Mouse (Mus musculus) C2C12 (cell line): ENCODE data around the gene Cep68. TPM values are rescaled to one million over a fixed set of nuclear protein-coding genes. Genes with fewer than 3 reads are reported as not detected.

Experiments
- H3K27me3 ChIP-seq: one replicate; pipeline ENCODE4 v1.6.1; 2011; ENCODE audit not compliant: control insufficient read depth, insufficient read depth, insufficient read length
- H3K36me3 ChIP-seq: one replicate; pipeline ENCODE4 v1.6.1; 2011; ENCODE audit not compliant: control insufficient read depth, insufficient read depth
- H3K4me3 ChIP-seq: one replicate; pipeline ENCODE4 v1.5.1; 2011; ENCODE audit warnings: mild to moderate bottlenecking, control low read depth; ENCODE audit not compliant: poor library complexity, insufficient read depth, severe bottlenecking
- H3K79me2 ChIP-seq: one replicate; pipeline ENCODE4 v1.6.1; 2011; ENCODE audit not compliant: control insufficient read depth, insufficient read depth
- H3K79me3 ChIP-seq: one replicate; pipeline ENCODE4 v1.6.1; 2011; ENCODE audit warnings: low read depth, control low read depth
- H3ac ChIP-seq: one replicate; pipeline ENCODE3; 2011; ENCODE audit warnings: low read depth; ENCODE audit not compliant: control insufficient read depth, insufficient read length
- CEBPB ChIP-seq: IDR thresholded peaks from one replicate; pipeline ENCODE4 v1.6.1; 2011; ENCODE audit warnings: low read depth, mild to moderate bottlenecking, control low read depth, moderate library complexity
- CTCF ChIP-seq: IDR thresholded peaks from one replicate; pipeline ENCODE4 v1.5.1; 2011; ENCODE audit not compliant: control insufficient read depth, insufficient read depth, insufficient read length
- FOSL1 ChIP-seq: IDR thresholded peaks from one replicate; pipeline ENCODE4 v1.8.0; 2011; ENCODE audit warnings: mild to moderate bottlenecking, low read length; ENCODE audit not compliant: poor library complexity, insufficient read depth, severe bottlenecking
- MAX ChIP-seq: IDR thresholded peaks from one replicate; pipeline ENCODE4 v1.6.1; 2011; ENCODE audit warnings: mild to moderate bottlenecking, control low read depth
- MYOD1 ChIP-seq: IDR thresholded peaks from one replicate; pipeline ENCODE4 v1.6.1; 2011; ENCODE audit warnings: low read depth; ENCODE audit not compliant: control insufficient read depth, insufficient read length
- MYOG ChIP-seq: IDR thresholded peaks from one replicate; pipeline ENCODE4 v1.6.1; 2011; ENCODE audit not compliant: control insufficient read depth, insufficient read length; ENCODE audit errors: extremely low read depth
- USF1 ChIP-seq: IDR thresholded peaks from one replicate; pipeline ENCODE4 v1.6.1; 2011; ENCODE audit warnings: low read depth, mild to moderate bottlenecking, control low read depth, moderate library complexity
- polyA plus RNA-seq: library from polyadenylated mRNA; unstranded; fragments of >200 nt; fragmentation: generic; extraction: Trizol; gene quantifications from one replicate; pipeline ENCODE4 v1.2.1, GENCODE M21; 2012; ENCODE audit warnings: missing spikeins

Cep68 gene
- polyA plus RNA-seq, 1 experiment: 11.0 TPM

DNA sequence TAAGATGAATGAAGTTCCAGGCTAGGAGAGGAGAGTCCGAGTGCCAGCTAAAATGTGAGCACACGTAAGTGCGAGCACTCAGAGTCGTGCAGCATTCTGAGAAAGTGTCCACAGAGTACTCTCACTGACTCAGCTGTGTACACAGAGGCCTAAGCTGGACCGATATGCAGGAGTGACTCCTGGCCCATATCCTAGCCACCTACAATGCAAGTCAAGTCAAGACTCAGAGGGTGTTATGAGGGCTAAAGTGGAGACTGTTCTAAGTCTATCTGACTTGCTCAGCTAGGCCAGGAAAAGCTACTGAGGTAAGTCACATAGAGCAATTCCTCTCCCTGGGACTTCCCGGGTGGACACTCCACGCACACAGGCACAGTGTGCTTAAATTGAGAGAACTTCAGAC is 12.2 kb downstream of the Cep68 start:
- Histone ChIP-seq H3K79me3 (peaks cover 3% of the 10 kb centered on the region), H3ac (no peak overlapping the region), H3K36me3 (peaks cover 98% of the 10 kb centered on the region), H3K27me3 (no peaks in the 10 kb centered on the region), H3K4me3 (no peak overlapping the region), H3K79me2 (peaks cover 16% of the 10 kb centered on the region)
- no peak for TF ChIP-seq FOSL1
- TF ChIP-seq MYOD1: no peak
- TF ChIP-seq MYOG: no peak
- no peak for TF ChIP-seq MAX
- no peak for TF ChIP-seq CEBPB
- TF ChIP-seq USF1: no peak

DNA sequence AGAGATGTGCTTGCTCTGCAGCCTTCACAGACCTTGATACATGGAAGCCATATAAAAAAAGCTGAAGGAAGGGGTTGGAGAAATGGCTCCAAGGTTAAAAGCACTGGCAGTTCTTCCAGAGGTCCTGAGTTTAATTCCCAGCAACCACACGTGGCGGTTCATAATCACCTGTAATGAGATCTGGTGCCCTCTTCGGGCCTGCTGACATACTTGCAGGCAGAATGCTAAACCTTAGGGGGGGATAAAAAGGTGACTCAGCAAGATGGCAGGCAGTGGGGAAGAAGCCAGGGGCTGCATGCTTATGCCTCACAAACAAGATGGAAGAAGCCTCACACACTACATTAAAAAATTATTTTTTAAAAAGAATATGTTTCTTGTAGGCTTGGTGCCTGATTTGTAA is 15.0 kb downstream of the Cep68 start:
- Histone ChIP-seq H3K79me2 (peaks cover 22% of the 10 kb centered on the region), H3ac (no peak overlapping the region), H3K79me3 (peaks cover 7% of the 10 kb centered on the region), H3K4me3 (no peak overlapping the region), H3K36me3 (peaks cover 99% of the 10 kb centered on the region), H3K27me3 (no peaks in the 10 kb centered on the region)
- no peak for TF ChIP-seq MYOG

DNA sequence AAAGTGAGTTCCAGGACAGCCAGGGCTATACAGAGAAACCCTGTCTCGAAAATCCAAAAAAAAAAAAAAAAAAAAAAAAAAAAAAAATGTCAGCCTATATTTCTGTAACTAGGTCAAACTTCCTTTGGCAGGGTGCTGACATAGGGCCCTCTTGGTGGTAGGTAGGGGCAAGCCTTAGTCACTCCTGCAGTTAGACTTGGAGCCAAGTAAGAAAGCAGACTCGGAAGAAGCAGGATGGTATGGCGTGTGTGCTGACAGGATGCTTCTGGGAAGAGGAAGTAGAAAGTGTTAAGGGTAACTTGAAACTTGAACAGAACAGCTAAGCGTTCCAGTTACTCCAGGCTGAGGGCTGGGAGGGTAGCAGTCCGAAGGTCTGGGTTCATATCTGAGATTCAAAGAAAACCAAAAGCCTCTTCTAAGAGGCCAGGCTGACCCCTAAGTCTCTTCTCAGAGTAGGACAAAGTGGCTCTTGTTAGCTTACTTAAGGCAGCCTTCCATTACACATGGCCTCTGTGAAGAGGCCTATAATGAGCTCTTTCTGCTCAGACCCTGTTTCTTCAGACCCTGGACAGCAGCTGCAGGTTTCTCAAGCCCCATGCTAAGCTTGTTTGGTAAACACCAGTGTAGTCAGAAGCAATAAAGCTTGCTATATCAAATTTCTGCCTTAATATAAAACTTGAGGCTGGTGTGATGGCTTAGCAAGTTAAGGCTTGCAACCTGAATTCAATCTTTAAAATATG is 17.0 kb downstream of the Cep68 start:
- H3K79me2 ChIP-seq: peaks cover 30% of the 10 kb centered on the region
- no peaks in the 10 kb centered on the region for H3K27me3 ChIP-seq
- no peak overlapping the region for H3ac ChIP-seq
- H3K4me3 ChIP-seq: no peak overlapping the region
- H3K79me3 ChIP-seq: peaks cover 9% of the 10 kb centered on the region
- TF ChIP-seq CTCF (no peak), MYOD1 (no peak)
- H3K36me3 ChIP-seq: peaks cover 99% of the 10 kb centered on the region

DNA sequence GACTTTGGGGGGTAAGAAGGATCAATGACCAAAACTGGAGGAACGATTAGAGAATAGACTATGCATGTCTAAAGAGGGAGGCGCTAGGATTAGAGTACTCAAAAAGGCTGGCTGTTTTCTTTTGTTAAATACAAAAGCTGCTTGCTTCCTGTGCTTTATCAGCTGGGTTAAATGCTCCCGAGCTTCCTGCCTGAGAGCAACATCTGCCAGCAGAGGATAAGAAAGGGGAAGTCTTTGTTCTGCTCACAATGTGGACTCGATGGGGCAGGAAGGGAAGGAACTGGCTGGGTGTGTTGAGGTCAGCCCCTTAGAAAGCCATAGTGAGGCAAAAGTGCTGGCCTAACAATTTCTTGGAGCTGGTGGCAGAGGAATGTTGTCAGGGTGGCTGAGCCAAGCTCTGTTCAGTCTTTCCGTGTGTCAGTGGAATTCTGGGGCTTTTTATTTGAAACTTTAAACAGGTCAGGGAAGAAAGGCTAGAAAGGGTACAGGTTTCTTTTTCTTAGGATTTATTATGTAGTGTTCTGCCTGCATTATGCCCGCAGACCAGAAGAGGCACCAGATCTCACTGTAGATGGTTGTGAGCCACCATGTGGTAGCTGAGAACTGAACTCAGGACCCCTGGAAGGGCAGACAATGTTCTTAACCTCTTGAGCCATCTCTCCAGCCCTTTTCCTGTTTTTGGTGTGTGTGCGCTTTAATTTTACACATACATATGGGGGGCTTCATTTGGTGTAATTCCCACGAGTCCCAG is 17.9 kb downstream of the Cep68 start:
- Histone ChIP-seq H3ac (no peak overlapping the region), H3K36me3 (peaks cover 98% of the 10 kb centered on the region), H3K27me3 (no peaks in the 10 kb centered on the region), H3K79me3 (peaks cover 9% of the 10 kb centered on the region), H3K79me2 (peaks cover 32% of the 10 kb centered on the region), H3K4me3 (no peak overlapping the region)
- TF ChIP-seq CEBPB (no peak), CTCF (no peak), MAX (no peak), USF1 (no peak), MYOG (no peak), FOSL1 (no peak), MYOD1 (no peak)

DNA sequence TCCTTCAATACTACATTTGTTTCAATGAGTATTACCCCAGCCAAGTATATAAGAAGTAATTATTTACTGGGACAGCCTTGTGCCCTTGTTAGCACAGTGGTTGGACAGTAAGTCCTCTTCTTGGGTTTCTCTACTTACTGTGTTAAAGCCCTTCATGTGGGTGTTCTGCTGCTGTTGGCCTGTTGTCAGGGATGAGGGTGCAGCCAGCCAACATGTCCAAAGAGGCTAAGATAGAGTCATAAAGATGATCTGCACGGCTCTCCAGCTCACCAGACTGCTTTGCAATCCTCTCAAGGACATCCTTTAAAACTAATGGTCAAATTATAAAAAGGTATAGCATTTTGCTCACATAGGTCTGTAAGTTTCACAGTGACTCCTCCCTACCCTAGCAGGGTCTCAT is 18.9 kb downstream of the Cep68 start:
- Histone ChIP-seq H3ac (no peak overlapping the region), H3K79me3 (peaks cover 9% of the 10 kb centered on the region), H3K4me3 (no peak overlapping the region), H3K36me3 (peaks cover 98% of the 10 kb centered on the region), H3K27me3 (no peaks in the 10 kb centered on the region), H3K79me2 (peaks cover 37% of the 10 kb centered on the region)
- no peak for TF ChIP-seq USF1

DNA sequence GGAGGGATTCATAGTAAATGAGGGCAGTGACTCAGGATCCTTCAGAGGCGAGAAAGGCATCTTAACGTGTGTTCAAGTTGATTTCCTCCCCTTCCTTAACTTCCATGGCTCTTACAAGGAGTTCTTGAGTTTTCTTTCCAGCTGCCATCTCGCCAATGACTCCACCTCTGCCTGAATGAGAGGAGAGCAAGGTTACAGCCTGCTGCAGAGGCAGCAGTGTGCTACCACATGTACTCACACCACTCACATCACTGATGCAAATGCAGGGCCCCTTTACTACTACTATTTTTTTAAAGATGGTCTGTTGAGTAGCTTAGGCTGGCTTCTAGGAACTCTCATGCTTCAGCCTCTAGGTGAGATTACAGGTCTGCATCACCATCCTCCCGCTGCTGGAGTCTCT is 19.9 kb downstream of the Cep68 start:
- Histone ChIP-seq H3K79me3 (peaks cover 10% of the 10 kb centered on the region), H3K4me3 (no peak overlapping the region), H3K79me2 (peaks cover 37% of the 10 kb centered on the region), H3ac (no peak overlapping the region), H3K27me3 (no peaks in the 10 kb centered on the region), H3K36me3 (peaks cover 99% of the 10 kb centered on the region)
- no peak for TF ChIP-seq FOSL1
